Mouse (Mus musculus) erythroid progenitor cell, adult 5-6 weeks (primary cell): ENCODE measurements at regions not wholly inside any gene's neighbourhood (a gene's known extent, or its start where the extent isn't known, plus 50 kb on each side); places are given as distances from the start of the nearest gene placed in this dataset.
"Not testable (repeated sequence)": the region's sequence is repeated elsewhere in the genome, so short reads cannot be mapped to it uniquely, and the experiment has no call there.

Experiments used
- ATAC-seq: replicated peaks from 2 replicates; pipeline ENCODE4 v1.8.0; 2016; ENCODE audit warnings: moderate number of reproducible peaks, mild to moderate bottlenecking, moderate TSS enrichment, inconsistent platforms; ENCODE audit not compliant: poor library complexity, low FRiP score, severe bottlenecking

GRCm38 (mm10) chr13:52328766-52329165 lies 202.3 kb downstream of the Diras2 start:
- ATAC-seq = no peak

DNA sequence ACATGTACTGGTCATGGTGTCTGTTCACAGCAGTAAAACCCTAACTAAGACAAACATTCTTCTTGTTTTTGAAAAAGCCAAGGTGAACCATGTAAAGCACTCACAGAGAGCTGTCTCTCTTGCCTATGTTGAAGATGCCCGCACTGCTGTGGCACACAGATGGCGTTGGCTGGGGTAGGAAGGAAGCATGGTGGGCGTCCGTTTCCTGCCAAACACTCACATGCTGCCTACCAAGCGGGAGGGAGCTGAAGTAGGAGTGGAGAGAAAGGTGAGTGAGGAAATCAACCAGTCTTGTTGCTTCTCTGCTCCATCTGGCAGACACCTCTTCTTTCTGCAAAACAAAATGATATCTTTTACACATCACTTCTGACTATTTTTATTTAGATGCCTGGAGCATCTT lies 200.0 kb downstream of the Diras2 start:
- ATAC-seq = no peak

DNA sequence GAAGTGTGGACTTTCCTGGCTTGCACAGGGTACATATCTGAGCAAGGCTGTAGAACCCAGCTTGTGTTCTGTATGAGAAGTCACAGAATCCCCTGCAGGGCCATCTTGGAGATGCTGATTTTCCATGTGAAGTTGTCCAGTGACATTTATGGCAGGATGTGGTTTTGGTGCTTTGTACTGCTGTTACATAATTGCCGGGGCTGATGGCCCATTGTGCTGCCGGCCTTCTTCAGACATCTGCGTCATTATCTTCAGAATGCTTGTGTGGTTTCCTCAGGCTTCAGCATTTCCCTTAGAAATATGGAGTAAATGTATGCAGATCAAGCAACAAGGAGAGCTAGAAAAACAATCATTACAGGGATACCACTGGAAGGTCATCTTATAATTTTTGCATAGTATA lies 196.1 kb downstream of the Diras2 start:
- no peak for ATAC-seq

GRCm38 (mm10) chr13:52337936-52338335 lies 193.1 kb downstream of the Diras2 start:
- no peak for ATAC-seq

- no peak for ATAC-seq
These were observed 191.9 kb downstream of the Diras2 start for GRCm38 (mm10) chr13:52339156-52339555.

- ATAC-seq = no peak
These were observed 189.1 kb downstream of the Diras2 start for GRCm38 (mm10) chr13:52341981-52342380.

GRCm38 (mm10) chr13:52344383-52344782 lies 186.7 kb downstream of the Diras2 start:
- ATAC-seq = no peak

- no peak for ATAC-seq
These were observed 186.2 kb downstream of the Diras2 start for GRCm38 (mm10) chr13:52344853-52345252.

DNA sequence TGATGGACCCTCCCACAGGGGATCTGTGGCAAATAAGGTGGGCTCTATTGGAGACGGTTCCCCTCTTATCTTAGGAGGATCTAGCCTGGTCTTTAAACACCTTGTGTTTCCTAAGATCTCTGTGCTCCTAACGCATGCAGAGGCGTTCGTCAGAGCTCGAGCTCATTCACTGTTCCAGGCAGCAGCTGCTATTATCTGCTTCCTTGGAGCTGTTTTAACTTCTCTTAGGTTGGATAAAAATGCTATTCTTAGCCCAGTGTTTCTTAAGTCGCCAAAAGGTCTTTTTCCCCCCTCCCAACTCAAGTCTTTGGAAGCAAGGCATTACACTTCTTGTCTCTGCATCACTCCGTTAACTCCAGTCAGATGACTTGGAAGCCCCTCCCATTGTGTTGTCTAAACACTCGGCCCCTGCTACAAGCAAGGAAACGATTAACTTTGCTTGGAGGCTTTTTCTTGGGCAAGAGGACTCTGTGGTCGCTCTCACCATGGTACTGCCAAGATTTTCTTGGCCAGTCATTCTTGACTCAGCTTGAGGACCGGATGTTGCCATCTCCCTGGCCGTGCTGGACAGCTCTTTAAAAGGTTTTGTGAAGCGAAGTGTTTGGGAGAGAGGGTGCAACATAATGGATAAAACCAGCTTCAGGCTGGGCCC lies 185.6 kb downstream of the Diras2 start:
- no peak for ATAC-seq

GRCm38 (mm10) chr13:52346027-52346375 lies 185.1 kb downstream of the Diras2 start:
- ATAC-seq = no peak

- ATAC-seq = no peak
These were observed 183.4 kb downstream of the Diras2 start for GRCm38 (mm10) chr13:52347631-52348030.

GRCm38 (mm10) chr13:52349606-52350005 lies 181.5 kb downstream of the Diras2 start:
- no peak for ATAC-seq

DNA sequence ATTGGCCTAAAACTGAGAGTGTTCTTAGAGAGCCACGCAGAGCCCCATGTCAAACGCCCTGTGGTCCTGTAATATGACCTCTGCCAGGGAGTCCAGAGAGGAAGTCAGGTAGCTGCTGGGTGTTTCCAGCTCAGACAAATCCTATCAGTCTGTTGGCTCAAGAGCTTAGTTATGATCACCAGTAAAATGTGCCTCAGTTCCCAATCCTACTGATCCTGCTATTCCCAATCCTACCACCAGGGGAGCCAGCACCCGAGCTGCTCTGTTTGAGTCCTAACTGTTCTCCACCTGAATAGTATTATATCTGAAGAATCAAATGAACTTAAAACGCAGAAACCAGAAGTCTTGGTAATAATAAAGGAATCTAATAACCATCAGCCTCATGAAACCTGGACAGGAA lies 178.5 kb downstream of the Diras2 start:
- ATAC-seq = no peak

GRCm38 (mm10) chr13:52353437-52353836 lies 177.6 kb downstream of the Diras2 start:
- no peak for ATAC-seq

DNA sequence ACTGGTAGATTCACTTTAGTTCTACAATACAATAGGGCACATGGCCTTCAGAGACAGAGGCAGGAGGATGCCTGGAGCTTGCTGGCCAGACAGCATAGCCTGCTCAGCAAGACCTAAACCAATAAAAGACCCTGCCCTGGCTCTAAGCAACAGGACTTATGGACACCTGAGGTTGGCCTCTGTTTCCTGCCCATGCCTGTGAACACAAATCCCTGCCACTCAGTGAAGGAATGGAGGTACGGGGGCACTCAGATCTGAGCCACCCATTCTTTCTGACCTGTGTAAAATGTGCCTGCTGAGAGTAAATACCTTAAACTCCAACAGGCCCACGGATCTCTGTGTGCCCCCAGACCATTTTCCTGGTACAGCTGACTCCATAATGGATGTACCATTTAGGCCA lies 177.1 kb downstream of the Diras2 start:
- no peak for ATAC-seq

GRCm38 (mm10) chr13:52355921-52356320 lies 175.2 kb downstream of the Diras2 start:
- not testable (repeated sequence) for ATAC-seq

DNA sequence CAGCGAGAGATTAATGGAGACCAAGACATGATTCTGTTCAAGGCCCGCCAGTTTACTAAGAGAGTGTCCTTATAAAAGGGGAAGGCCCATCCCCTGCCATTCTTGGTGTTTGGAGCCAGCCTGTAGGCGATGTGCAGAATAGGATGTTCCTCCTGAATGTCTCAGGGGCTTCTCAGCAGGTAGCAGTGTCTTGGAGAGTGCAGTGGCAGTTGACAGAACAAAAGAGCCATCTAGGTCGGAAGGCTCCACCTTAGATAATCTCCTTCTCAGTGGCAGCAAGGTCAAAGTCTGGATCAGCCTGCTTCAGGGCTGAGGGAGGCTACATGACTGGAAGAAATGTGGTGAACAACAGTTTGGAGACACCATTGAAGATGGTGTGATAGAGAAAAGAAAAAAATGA lies 171.7 kb downstream of the Diras2 start:
- not testable (repeated sequence) for ATAC-seq

GRCm38 (mm10) chr13:52361177-52361846 lies 169.8 kb downstream of the Diras2 start:
- no peak for ATAC-seq

GRCm38 (mm10) chr13:52362266-52362665 lies 168.8 kb downstream of the Diras2 start:
- ATAC-seq = no peak

- no peak for ATAC-seq
These were observed 161.2 kb downstream of the Diras2 start for GRCm38 (mm10) chr13:52369851-52370250.

GRCm38 (mm10) chr13:52371986-52372385 lies 159.1 kb downstream of the Diras2 start:
- ATAC-seq = no peak

- ATAC-seq = no peak
These were observed 156.3 kb downstream of the Diras2 start for GRCm38 (mm10) chr13:52374781-52375180.
